Mouse (Mus musculus): ENCODE measurements around the gene Map2k3. TPM values are rescaled to one million over a fixed set of nuclear protein-coding genes. Genes with fewer than 3 reads are reported as not detected.
"Not testable (repeated sequence)": the region's sequence is repeated elsewhere in the genome, so short reads cannot be mapped to it uniquely, and the experiment has no call there.

Gene Map2k3
- total RNA-seq (2021) = 10 to 100 TPM; 12.4 to 14.8 TPM

GRCm38 (mm10) chr11:60931869-60932481 is at the start of gene Map2k3:
Map2k3 (plus strand) TSS chr11:60932033.
- peak; percentile 91 to 93 for DNase-seq

- no peak for DNase-seq
Observed at GRCm38 (mm10) chr11:60882386-60882785, 49.4 kb upstream of the Map2k3 start.

DNA sequence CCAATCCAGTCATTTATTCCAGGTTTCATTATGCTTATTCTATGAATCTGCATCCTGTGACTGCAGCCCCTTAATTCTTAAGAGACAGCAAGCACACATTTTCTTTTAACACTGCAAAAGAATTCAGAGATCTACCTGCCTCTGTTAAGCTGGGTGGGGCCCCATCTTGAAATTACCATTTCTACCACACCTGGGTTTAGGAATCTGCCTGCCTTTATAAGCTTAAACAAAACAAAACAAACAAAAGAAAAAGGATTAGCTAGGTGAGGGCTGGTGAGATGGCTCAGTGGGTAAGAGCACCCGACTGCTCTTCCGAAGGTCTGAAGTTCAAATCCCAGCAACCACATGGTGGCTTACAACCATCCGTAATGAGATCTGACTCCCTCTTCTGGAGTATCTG is 44.8 kb upstream of the Map2k3 start:
- not testable (repeated sequence) for DNase-seq

- no peak for DNase-seq
Observed at GRCm38 (mm10) chr11:60889861-60890260, 42.0 kb upstream of the Map2k3 start.

- no peak for DNase-seq
Observed at GRCm38 (mm10) chr11:60890286-60890685, 41.5 kb upstream of the Map2k3 start.

DNA sequence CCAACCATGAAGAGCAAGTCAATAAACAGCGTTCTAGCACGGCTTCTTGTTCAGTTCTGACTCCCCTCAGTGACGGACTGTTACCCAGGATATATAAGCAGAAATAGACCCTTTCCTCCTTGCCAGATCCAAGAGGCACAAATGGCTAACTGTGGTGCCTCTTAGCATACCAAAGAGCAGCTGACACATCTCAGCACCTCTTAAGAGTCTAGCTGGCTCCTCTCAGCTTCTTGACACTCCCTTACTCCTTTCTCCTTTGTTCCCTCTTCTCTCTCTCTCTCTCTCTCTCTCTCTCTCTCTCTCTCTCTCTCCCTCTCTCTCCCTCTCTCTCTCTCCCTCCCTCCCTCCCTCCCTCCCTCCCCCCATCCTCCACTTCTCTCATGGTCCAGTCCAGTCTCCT is 41.1 kb upstream of the Map2k3 start:
- DNase-seq = no peak

DNA sequence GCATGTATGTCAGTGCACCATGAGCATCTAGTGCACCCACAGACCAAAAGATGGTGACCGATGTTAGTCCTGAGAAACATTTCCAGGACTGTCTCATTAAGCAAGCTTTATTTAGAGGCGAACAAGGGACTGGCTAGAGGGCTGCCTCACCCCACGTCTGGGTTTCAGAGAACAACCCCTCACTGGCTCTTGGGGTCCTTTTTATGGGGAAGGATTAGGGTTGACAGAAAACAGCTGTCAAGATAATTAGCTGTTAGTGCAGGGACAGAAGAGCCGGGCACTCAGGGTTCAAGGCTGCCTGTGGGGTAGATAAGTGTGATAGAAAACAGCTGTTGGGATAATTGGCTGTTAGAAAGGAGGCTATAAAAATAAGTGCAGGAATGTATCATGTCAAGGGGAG is 35.9 kb upstream of the Map2k3 start:
- DNase-seq = no peak

GRCm38 (mm10) chr11:60902001-60902400 is 29.8 kb upstream of the Map2k3 start:
- no peak for DNase-seq

DNA sequence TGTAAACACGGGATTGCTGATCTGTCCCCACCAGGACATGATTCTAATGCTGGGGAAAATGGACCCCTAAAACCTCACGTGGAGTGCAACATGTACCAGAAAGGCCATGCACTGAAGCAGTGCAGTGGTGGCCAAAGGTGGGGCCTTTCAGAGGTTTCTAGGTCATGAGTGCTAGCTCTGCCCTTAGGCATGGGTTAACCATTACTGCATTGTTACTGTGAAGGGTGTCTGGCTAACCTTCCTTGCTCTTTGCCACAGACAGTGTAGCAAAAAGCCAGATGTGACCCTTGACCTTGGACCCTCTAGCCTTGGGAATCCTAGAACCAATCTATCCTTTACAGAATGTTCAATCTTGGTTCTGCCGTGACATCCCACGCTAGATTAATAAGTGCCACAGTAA is 29.3 kb upstream of the Map2k3 start:
- no peak for DNase-seq

DNA sequence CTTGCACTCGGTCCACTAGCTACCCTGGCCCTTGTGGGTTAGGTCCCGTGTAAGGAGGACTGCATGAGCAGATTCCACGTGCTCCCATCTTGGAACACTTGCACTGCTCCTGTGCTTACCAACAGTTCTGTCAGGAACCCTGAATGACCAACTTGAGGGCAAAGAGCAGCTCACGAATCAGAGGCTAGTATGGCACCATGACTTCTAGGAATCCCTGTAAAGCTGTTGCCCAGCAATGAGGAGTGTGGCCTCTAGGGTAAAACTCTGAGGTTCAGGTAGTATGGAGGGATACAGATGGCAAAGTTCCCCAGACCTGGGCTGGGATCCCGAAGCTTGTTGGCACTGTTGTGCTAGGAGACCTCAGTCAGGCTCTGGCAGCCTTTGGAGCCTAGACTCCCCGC is 28.2 kb upstream of the Map2k3 start:
- no peak for DNase-seq

GRCm38 (mm10) chr11:60905407-60906120 is 26.3 kb upstream of the Map2k3 start:
- no peak for DNase-seq

DNA sequence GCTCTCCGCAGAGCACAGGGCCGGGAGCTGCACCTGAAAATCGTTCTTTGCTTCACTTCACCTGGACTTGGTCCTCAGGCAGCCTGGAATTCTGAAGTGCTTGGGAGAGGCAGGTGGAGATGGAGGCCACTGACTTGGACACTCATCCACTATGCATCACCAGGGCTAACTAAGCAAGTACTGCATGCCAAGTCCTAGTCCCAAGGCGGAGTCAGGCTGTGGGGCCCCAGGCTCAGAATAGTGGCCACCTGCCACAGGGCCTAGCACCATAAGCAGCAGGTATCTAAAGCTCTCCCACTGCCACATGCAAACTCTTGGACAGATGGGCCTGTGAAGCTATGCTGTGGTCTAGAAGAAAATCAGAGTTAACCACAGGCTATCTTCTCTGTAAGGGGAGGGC is 25.4 kb upstream of the Map2k3 start:
- no peak for DNase-seq

GRCm38 (mm10) chr11:60908073-60908472 is 23.8 kb upstream of the Map2k3 start:
- DNase-seq = no peak

- no peak for DNase-seq
Observed at GRCm38 (mm10) chr11:60909626-60910025, 22.2 kb upstream of the Map2k3 start.

GRCm38 (mm10) chr11:60912525-60912973 is 19.3 kb upstream of the Map2k3 start:
- no peak for DNase-seq

- peak; percentile 89 for DNase-seq
Observed at GRCm38 (mm10) chr11:60913301-60914196, 18.3 kb upstream of the Map2k3 start.

DNA sequence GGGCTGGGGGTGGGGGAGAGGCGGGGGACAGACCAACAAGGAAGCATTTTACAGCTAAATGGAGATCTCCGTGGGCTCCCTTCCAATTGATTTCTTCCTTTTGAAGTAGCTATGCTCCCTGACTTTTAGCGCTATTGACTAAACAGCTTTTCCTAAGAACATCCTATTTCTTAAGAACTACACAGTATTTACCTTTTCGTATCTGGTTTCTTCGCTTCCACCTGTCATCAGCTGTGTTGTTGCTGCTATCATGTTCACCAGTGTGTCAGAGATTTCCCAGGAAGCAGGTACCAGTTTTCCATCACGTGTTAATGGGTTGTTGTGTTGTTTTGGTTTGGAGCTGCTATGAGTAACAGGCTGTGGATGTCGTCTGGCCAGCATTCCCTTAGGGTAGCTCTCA is 17.3 kb upstream of the Map2k3 start, which contains the start of gene Natd1:
Gene Natd1 (minus strand): TSS at position 260 of the 400 bp plus-strand sequence.
- no peak for DNase-seq

GRCm38 (mm10) chr11:60915201-60915600 is 16.6 kb upstream of the Map2k3 start:
- no peak for DNase-seq

DNA sequence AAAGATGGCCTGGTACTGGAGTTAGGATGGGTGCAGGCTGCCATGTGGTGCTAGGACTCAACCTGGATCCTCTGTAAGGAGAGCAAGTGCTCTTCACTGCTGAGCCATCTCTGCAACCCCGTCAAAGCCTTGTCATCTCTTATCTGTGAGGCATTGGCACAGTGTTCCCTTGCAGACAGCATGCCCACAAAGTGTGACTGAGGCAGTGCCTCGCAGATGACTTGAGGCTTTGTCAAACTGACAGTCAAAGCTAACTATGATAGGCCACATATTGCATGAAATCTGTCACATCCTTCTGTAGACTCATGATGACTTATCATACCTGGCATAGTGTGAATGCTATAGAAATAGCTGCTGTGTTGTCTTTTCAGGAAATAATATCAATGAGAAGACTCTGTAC is 11.8 kb upstream of the Map2k3 start:
- no peak for DNase-seq

DNA sequence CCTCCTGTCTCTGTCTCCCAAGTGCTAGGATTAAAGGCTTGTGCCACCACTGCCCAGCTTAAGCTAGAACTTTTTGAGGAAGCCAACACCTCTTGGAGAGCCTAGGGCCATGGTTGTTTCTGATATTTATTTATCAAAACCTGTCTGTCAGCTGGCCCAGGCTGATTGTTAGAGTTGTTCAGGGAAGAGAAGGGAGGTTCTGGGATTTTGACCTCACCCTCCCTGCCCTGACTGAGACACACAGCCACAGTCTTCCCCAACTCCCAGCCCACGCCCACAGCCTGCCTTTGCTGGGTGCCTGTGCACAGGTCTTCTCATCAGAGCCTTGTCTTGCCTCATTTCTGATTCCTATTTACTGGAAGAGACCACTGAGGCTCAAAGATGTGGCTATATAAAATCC is 9.6 kb upstream of the Map2k3 start:
- no peak for DNase-seq

DNA sequence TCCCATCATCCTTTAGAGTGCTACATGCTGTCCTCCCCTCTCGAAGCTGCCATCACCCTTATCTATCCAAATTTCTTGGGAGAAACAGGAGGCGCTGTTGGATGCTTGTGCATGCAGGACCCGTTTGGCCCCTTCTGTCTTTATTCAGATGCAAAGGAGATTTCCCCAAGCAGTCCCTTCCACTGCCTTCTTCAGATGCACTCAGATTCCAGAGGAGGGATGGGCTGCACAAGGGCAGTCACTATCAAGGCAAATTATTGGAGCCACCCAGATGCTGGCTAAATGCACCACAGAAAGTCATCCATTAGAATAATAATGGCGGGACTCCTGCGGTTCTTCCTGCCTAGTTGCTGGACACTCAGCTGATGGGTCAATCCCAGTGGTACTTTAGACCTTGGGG is 8.9 kb upstream of the Map2k3 start:
- DNase-seq = no peak

- DNase-seq = no peak
Observed at GRCm38 (mm10) chr11:60924498-60924897, 7.3 kb upstream of the Map2k3 start.

DNA sequence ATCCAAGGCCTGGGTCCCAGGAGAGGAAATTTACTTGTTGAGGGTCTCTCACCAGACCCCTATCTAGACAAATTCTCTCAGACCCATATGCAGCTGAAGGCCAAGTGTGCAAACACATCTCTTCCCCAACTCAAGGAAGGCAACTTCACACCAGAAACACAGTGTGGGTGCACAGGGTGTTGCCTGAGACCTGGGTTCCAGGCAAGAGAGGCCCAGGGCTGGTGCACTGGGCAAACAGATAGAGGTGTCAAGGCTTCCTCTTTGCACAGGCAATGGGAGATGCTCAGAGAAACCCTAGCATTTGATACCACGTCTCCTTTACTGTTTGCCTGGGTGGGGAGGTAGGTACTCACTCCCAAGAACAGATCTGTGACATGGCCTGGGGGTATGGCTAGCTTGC is 6.9 kb upstream of the Map2k3 start:
- no peak for DNase-seq

Measured in layer of hippocampus, postnatal 36 days (tissue).